Mouse (Mus musculus) cerebellum, postnatal 4 days (tissue): ENCODE data around the gene Sprtn.

Experiments used
- DNase-seq, 2 experiments: peaks; one replicate each; pipeline ENCODE4 v3.0.0; 2022; ENCODE audit warnings: low spot score in 2 of 2, mixed read lengths in 1 of 2

Gene Sprtn

GRCm38 (mm10) chr8:124897386-124898250 lies at the start of gene Sprtn, which contains the start of gene Exoc8:
Gene Sprtn (plus strand): TSS chr8:124897886.
Gene Exoc8 (minus strand): TSS chr8:124897705.
- DNase-seq: peak; percentile 98 to 99

- DNase-seq: no peak
Measured at GRCm38 (mm10) chr8:124853511-124853910, 44.2 kb upstream of the Sprtn start.

DNA sequence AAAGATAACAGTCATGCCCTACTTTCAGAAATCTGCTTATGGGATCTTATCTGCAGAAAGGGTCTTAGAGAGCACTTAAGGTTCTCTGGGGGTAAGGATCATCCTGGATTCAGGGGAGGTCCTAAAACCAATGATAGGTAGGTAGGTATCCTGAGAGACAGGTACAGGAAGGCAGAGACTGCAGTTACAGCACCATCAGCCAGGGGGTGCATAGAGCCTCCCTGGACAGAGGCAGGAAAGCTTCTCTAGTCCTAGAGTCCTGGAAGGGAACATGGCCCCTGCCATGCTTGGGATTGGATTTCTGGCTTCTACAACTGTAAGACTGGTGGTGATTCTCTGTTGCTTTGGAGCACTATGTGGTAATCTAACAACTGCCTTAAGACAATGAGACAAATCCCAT lies 38.2 kb upstream of the Sprtn start:
- DNase-seq: no peak

DNA sequence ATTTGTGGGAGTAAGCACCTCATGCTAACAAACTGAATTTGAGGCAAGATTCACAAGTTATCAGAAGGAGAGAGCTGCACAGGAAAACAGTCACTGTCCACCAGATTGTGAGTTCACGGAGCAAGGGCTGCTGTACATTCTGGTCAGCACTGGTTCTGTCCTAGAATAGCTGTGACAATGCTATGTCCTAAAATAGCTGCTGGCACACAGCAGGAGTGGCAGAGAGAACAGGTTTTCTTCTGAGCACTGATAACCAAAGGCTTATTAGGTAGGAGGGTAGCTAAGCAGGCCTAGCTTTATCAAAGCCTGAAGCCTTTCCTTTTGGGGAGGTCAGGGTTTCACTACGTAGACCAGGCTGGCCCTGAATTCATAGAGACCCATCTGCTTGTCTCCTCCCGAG lies 37.5 kb upstream of the Sprtn start:
- no peak for DNase-seq

DNA sequence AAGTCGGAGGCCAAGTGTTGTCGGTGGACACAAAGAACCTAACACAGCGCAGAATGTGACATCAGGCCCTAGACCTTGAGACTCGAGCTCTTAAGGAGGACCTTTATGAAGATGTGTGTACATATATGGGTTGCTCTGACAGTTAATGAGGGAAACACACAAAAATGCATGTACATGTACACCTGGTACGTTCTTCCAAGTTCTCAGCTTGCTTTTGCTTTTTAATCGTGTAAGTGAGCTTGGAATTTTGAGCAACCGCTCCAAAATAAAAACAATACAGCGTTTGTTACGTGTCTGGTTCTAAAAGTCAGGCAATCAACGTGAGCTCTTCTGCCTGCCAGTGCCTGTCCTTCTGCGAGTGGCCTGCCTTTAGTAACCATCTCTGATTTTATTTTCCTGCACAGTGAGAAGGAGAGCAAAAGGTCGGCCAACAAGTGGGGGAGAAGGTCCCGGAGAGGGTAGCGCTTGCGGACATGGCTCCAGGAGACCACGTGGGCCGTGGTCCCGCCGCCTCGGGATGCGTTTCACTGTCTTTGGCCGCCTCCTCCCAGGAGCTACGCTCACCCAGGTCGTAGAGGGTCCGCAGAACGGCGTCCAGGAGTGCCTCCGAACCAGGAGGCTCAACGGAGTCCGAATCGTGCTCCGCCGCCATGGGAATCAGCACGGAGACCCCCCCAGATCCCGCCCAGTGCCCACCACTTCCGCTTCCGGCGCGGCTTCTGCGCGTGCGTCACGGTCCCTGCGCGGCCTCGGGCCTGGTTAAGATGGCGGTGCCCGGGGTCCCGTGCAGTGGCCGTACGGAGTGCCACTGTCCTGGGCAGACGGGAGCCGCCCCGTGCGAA lies 35.1 kb upstream of the Sprtn start, which contains the start of the genes Gnpat and 2810004N23Rik:
TSS of gene Gnpat (plus strand) at position 713 of the 842 bp plus-strand sequence.
TSS of gene 2810004N23Rik (minus strand) at position 800 of the 842 bp plus-strand sequence.
- DNase-seq: peak; percentile 85 to 93

- DNase-seq: no peak
Measured at GRCm38 (mm10) chr8:124863163-124863677, 34.5 kb upstream of the Sprtn start.

DNA sequence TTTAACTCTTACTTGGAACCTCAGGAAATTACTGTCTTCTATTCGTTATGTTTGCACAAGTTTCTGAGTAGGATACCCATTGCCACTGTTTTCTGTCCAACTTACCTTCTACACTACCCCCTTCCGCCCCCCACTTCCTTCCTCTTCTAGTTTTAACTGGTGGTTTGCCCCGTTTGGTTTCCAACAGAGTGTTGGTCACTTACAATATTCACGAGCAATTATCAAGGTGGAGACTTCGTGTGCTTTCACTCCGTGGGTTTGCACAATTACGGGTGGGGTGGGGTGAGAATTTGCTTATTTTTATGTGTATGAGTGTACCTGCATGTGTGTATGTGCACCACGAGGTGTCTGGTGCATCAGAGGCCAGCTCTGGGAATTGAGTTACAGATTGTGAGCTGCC lies 34.0 kb upstream of the Sprtn start:
- DNase-seq: no peak

DNA sequence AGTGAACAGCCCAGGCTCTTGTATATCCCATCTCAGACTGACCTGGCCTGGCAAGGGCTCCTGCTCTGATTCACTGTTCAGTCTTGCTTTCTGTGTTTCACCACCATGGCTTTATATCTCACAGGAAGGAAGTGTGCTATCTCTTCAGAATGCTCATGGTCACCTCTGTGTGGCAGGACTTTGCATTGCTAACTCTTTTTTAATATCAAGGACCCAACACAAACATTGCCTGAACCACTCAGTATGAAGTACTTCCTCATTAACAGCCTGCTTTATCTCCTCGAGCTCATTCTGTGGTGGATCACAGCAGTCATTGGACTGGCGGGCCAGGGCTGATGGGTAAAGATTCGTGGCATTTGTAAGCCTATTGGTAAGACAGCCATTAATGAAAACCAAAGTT lies 31.0 kb upstream of the Sprtn start:
- DNase-seq: no peak

DNA sequence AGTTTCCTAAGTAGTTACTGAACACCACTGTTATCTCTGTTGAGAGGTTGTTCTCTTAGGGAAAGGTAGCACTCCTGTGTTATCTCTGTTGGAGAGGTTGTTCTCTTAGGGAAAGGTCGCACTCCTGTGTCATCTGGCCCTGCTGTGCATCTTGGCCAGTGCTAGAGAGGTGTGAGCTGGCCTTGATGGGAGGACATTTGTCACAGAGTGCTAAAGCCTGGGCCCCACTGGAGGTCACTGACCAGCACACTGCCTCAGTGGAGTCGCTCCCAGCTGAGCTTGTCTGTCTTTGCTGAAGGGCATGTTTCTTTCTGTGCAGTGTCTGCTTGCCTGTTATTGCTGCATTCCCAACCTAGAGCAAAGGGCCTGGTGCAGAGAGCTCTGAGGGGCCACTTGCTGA lies 30.6 kb upstream of the Sprtn start:
- DNase-seq: no peak

DNA sequence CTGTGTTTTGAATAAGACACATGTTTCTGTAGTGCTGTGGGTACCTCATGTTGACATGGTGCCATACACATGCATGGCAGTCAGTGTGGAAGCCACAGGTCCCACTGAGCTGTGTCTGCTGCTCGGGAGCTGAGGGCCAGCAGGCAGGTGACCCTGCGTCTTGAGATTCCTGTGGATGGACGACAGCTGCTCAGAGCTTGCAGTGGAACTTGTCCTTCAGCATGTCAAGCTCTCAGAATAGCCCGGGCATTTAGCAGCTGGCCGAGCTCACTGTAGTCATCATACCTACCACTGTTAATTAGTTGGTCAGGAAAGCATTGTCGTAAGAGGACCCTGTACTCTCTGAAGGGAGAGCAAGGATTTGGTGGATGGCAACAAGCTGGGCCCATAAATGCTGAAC lies 28.0 kb upstream of the Sprtn start:
- DNase-seq: no peak

- no peak for DNase-seq
Measured at GRCm38 (mm10) chr8:124871474-124871873, 26.2 kb upstream of the Sprtn start.

- no peak for DNase-seq
Measured at GRCm38 (mm10) chr8:124872081-124872480, 25.6 kb upstream of the Sprtn start.

DNA sequence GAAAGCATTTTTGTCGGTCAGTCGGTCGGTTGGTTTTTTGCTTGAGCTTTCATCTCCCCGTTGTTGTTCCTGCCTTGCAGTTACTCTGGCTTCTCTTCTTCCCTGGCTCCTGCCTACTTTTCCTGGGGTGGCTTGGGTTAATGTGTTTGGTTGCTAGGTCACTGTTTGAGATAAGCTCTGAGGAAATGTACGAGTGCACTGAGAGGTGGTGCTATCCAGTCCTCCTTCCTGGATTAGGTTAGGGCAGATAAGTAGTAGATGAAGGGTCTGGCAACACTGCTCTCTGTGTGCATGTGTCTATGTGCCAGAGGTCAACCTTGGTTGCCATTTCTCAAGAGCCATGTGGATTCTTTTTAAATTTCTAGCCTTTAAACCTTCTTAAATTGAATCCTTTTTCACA lies 25.0 kb upstream of the Sprtn start:
- DNase-seq: no peak

GRCm38 (mm10) chr8:124878141-124878540 lies 19.5 kb upstream of the Sprtn start:
- DNase-seq: no peak

DNA sequence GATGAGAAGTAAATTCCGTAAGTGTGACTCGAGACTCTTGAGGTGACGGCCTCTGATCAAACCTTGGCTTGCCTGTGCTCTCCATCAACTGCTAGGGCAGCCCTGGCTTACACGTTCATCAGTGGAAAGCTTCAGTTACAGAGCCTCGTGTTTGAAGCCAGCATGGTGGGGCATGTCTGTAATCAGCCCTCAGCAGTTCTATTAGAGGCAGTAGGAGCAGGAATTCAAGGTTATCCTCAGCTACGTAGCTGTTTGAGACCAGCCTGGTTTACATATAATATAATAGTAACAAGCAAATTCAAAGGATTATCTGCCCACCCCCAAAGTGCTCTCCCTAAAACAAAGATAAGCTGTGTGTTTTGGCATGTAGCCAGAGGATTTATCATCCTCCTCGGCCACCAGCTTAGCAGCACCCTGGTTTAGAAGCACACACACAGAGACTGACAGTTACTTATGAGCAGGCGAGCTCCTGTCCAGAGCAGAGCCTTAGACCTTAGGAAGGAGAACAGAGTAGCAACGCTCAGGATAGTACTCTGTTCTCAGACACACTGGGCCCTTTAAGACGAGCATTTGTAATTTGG lies 18.6 kb upstream of the Sprtn start:
- no peak for DNase-seq

- no peak for DNase-seq
Measured at GRCm38 (mm10) chr8:124888385-124888784, 9.3 kb upstream of the Sprtn start.

- DNase-seq: no peak
Measured at GRCm38 (mm10) chr8:124892596-124892995, 5.1 kb upstream of the Sprtn start.

- no peak for DNase-seq
Measured at GRCm38 (mm10) chr8:124896010-124896631, 1.6 kb upstream of the Sprtn start.

DNA sequence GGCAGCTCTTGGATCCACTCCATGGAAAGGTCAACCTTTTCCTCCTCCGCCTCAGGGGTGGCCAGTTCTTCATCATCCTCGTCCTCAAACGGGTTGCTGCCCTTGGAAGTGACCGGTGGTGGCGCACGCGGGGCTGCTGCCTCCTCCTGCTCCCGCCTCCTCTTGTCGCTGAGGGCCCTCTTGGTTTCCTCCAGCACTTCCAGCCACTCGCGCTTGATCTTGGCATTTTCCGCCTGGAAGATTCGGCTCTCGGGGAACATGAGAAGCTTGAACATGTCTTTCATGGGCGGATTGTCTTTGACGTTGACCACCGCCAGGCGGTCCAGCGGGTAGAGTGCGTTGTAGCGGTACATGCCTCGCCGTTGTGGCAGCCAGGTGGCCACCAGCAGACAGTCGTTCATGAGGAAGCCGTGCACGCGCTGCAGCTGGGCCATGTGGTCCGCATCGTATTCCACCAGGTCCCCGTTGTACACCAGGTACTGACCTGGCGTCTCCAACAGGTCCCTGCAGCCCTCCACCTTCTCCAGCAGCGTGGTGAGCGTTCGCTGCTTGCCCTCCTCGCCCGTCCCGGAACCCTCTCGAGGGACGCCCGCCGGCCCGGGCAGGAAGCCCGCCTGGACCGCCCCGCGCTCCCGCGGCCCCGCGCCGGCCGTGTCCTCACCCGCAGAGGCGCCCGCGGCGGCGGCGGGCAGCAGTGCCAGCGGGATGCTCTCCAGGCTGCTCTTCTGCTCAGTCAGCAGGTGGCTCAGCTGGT lies 877 bp upstream of the Sprtn start:
- peak; percentile 48 to 78 for DNase-seq

DNA sequence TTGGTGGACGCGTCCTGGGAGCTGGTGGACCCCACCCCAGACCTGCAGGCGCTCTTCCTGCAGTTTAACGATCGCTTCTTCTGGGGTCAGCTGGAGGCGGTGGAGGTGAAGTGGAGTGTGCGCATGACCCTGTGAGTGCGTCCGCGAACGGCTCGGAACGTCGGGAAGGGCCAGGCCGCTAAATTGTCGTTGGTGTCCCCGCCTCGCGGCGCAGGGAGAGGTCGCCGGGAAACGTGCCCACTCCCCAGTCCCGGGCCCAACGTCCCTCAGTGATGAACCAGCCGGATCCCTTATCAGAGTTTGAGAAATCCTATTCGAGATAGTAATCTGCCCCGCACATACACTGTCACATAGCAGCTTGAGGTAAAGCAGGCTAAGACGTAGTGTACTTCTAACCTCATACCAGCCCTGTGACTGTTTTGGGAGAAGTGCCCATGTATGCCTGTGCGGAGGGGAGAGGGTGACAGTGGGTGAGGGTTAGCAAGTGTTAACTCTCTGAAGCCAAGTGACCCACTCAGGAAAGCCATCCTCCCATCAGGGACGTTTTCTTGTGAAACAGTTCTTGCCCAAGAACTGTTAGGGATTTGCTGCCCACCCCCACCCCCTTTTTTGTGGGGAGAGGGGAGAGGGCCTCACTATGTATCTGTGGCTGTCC lies 692 bp downstream of the Sprtn start:
- DNase-seq: no peak
